Mouse (Mus musculus) stomach, embryonic 14.5 days (tissue): ENCODE data around the gene Zfp319. TPM values are rescaled to one million over a fixed set of nuclear protein-coding genes. Genes with fewer than 3 reads are reported as not detected.
"Not testable (repeated sequence)": the region's sequence is repeated elsewhere in the genome, so short reads cannot be mapped to it uniquely, and the experiment has no call there.

ENCODE experiments used
- ATAC-seq: fragments of 200-750 bp; cut with Nextera tagmentation; 2 replicates; pipeline ENCODE4 v1.8.0; 2017; ENCODE audit warnings: low read depth, moderate TSS enrichment; ENCODE audit not compliant: insufficient number of reproducible peaks, insufficient read depth, low FRiP score
- H3K27ac ChIP-seq: fragments of 300-500 bp; sonication (generic); 2 replicates; pipeline ENCODE4 v1.5.1; 2014; ENCODE audit warnings: mild to moderate bottlenecking, low read length, moderate library complexity, mixed read lengths
- H3K27me3 ChIP-seq: fragments of 300-500 bp; sonication (generic); 2 replicates; pipeline ENCODE4 v1.6.1; 2014; ENCODE audit warnings: low read length, control low read depth, mixed read lengths; ENCODE audit not compliant: control insufficient read depth, insufficient read depth
- H3K36me3 ChIP-seq: fragments of 300-500 bp; sonication (generic); 2 replicates; pipeline ENCODE4 v1.6.1; 2014; ENCODE audit warnings: mild to moderate bottlenecking, control low read depth, low read length, moderate library complexity, mixed read lengths; ENCODE audit not compliant: control insufficient read depth, insufficient read depth
- H3K4me1 ChIP-seq: fragments of 300-500 bp; sonication (generic); 2 replicates; pipeline ENCODE4 v1.6.1; 2014; ENCODE audit warnings: low read length, control low read depth, mixed read lengths; ENCODE audit not compliant: control insufficient read depth, insufficient read depth
- H3K4me2 ChIP-seq: fragments of 300-500 bp; sonication (generic); replicated peaks from 2 replicates; pipeline ENCODE4 v1.6.1; 2014; ENCODE audit warnings: low read depth, low read length, control low read depth
- H3K4me3 ChIP-seq: fragments of 300-500 bp; sonication (generic); 2 replicates; pipeline ENCODE4 v1.5.1; 2014; ENCODE audit warnings: low read depth, low read length, control low read depth
- H3K9ac ChIP-seq: fragments of 300-500 bp; sonication (generic); replicated peaks from 2 replicates; pipeline ENCODE4 v1.6.1; 2014; ENCODE audit warnings: low read depth, mild to moderate bottlenecking, control low read depth, low read length, moderate library complexity, mixed read lengths
- H3K9me3 ChIP-seq: fragments of 300-500 bp; sonication (generic); 2 replicates; pipeline ENCODE4 v1.6.1; 2016; ENCODE audit warnings: low read depth, low read length, control low read depth; ENCODE audit not compliant: control insufficient read depth
- WGBS: fragments of 180-500 bp; shearing (Covaris S2); extraction: QIAGEN DNeasy Blood & Tissue Kit; methylation state at CpG from one replicate; pipeline ENCODE4 v1.1.7; 2014; 5-methylcytosine and 5-hydroxymethylcytosine counted together
- polyA plus RNA-seq: library from polyadenylated mRNA; unstranded; fragments of >200 nt; fragmentation: Nextera tagmentation; extraction: Ambion mirVana; gene quantifications from 2 replicates; pipeline ENCODE4 v1.2.1, GENCODE M21; 2014

Gene Zfp319
- polyA plus RNA-seq, result 7.4 and 8.3 TPM in 2 replicates

- under 1% methylated on average over 60 of the region's 80 CpGs for WGBS
- peaks cover 33% of the 10 kb centered on the region for H3K36me3 ChIP-seq
- ATAC-seq, result peak; percentile 94
Observed at GRCm38 (mm10) chr8:95331720-95332436, at the start of gene Zfp319, which contains the start of gene Usb1. TSS of gene Zfp319 (minus strand) at chr8:95331950. TSS of gene Usb1 (plus strand) at chr8:95332284.

GRCm38 (mm10) chr8:95380953-95381352 is 49.2 kb upstream of the Zfp319 start:
- H3K4me1 ChIP-seq, result peaks cover 14% of the 10 kb centered on the region
- H3K27me3 ChIP-seq, result no peaks in the 10 kb centered on the region
- no peak overlapping the region for H3K27ac ChIP-seq
- no peak overlapping the region for H3K4me2 ChIP-seq
- no peaks in the 10 kb centered on the region for H3K9me3 ChIP-seq
- H3K4me3 ChIP-seq, result no peak overlapping the region
- H3K36me3 ChIP-seq, result no peaks in the 10 kb centered on the region
- no peak overlapping the region for H3K9ac ChIP-seq
- no peak for ATAC-seq

More at GRCm38 (mm10) chr8:95331720-95332436, at the start of gene Zfp319, which contains the start of gene Usb1:
- Histone ChIP-seq H3K9ac (peak within 1 kb of the TSS; percentile 79), H3K9me3 (no peaks in the 10 kb centered on the region), H3K4me2 (peak within 1 kb of the TSS; percentile 90), H3K4me3 (peak within 1 kb of the TSS; percentile 87), H3K27ac (peak within 1 kb of the TSS; percentile 98), H3K4me1 (peaks cover 10% of the 10 kb centered on the region), H3K27me3 (no peaks in the 10 kb centered on the region)

GRCm38 (mm10) chr8:95378928-95379327 is 47.2 kb upstream of the Zfp319 start:
- H3K9me3 ChIP-seq, H3K4me2 ChIP-seq, H3K27ac ChIP-seq, ATAC-seq, H3K36me3 ChIP-seq, H3K4me3 ChIP-seq, H3K27me3 ChIP-seq, H3K9ac ChIP-seq: not testable (repeated sequence)
- H3K4me1 ChIP-seq, result peaks cover 14% of the 10 kb centered on the region
- 96% methylated on average over 11 of the region's 11 CpGs for WGBS

GRCm38 (mm10) chr8:95377863-95378291 is 46.1 kb upstream of the Zfp319 start:
- WGBS, result 6% methylated on average over 7 of the region's 7 CpGs
- H3K9ac ChIP-seq, result no peak overlapping the region
- no peak overlapping the region for H3K4me2 ChIP-seq

GRCm38 (mm10) chr8:95377101-95377500 is 45.4 kb upstream of the Zfp319 start:
- H3K9me3 ChIP-seq, result no peaks in the 10 kb centered on the region
- H3K4me2 ChIP-seq, result no peak overlapping the region
- H3K36me3 ChIP-seq, result peaks cover under 1% of the 10 kb centered on the region; the same call in 1 of the 2 replicates
- peak overlapping the region; percentile 89 for H3K27ac ChIP-seq
- no peak for ATAC-seq
- H3K4me3 ChIP-seq, result no peak overlapping the region
- 71% methylated on average over 4 of the region's 4 CpGs for WGBS
- peaks cover 14% of the 10 kb centered on the region for H3K4me1 ChIP-seq
- H3K9ac ChIP-seq, result no peak overlapping the region
- H3K27me3 ChIP-seq, result no peaks in the 10 kb centered on the region

More at GRCm38 (mm10) chr8:95377863-95378291, 46.1 kb upstream of the Zfp319 start:
- H3K36me3 ChIP-seq, result no peaks in the 10 kb centered on the region
- H3K9me3 ChIP-seq, result no peaks in the 10 kb centered on the region
- H3K4me3 ChIP-seq, result no peak overlapping the region
- H3K4me1 ChIP-seq, result peaks cover 14% of the 10 kb centered on the region
- peak overlapping the region; percentile 89 for H3K27ac ChIP-seq
- H3K27me3 ChIP-seq, result no peaks in the 10 kb centered on the region
- peak; percentile 84 for ATAC-seq

GRCm38 (mm10) chr8:95376309-95376999 is 44.7 kb upstream of the Zfp319 start:
- Histone ChIP-seq H3K9me3 (no peaks in the 10 kb centered on the region), H3K27me3 (no peaks in the 10 kb centered on the region), H3K9ac (no peak overlapping the region), H3K4me1 (peaks cover 14% of the 10 kb centered on the region), H3K4me2 (no peak overlapping the region), H3K36me3 (peaks cover 4% of the 10 kb centered on the region; the same call in 1 of the 2 replicates), H3K27ac (peak overlapping the region; percentile 29; the same call in 1 of the 2 replicates), H3K4me3 (no peak overlapping the region)
- no peak for ATAC-seq
- WGBS, result 78% methylated on average over 12 of the region's 12 CpGs

- Histone ChIP-seq H3K9me3 (no peaks in the 10 kb centered on the region), H3K27ac (peak overlapping the region; percentile 29; the same call in 1 of the 2 replicates), H3K4me2 (no peak overlapping the region), H3K9ac (no peak overlapping the region), H3K36me3 (peaks cover 9% of the 10 kb centered on the region; the same call in 1 of the 2 replicates), H3K4me3 (no peak overlapping the region), H3K4me1 (peaks cover 14% of the 10 kb centered on the region), H3K27me3 (no peaks in the 10 kb centered on the region)
- WGBS, result 79% methylated on average over 7 of the region's 7 CpGs
- no peak for ATAC-seq
Observed at GRCm38 (mm10) chr8:95375374-95375930, 43.7 kb upstream of the Zfp319 start.

- H3K9ac ChIP-seq, result no peak overlapping the region
- no peak overlapping the region for H3K4me3 ChIP-seq
- peaks cover 21% of the 10 kb centered on the region for H3K4me1 ChIP-seq
- peaks cover 9% of the 10 kb centered on the region; the same call in 1 of the 2 replicates for H3K36me3 ChIP-seq
- H3K27ac ChIP-seq, result no peak overlapping the region
- no peaks in the 10 kb centered on the region for H3K27me3 ChIP-seq
- H3K9me3 ChIP-seq, result no peaks in the 10 kb centered on the region
- WGBS, result 84% methylated on average over 3 of the region's 3 CpGs
- no peak overlapping the region for H3K4me2 ChIP-seq
- ATAC-seq, result no peak
Observed at GRCm38 (mm10) chr8:95374429-95374828, 42.7 kb upstream of the Zfp319 start.
